Mouse (Mus musculus) WW6 (cell line): Measurements from ENCODE around the gene Crtac1.

Experiments
- DNase-seq: peaks from one replicate; pipeline ENCODE4 v3.0.0-alpha.2; 2013; ENCODE audit warnings: low read depth, low spot score

Gene Crtac1

DNA sequence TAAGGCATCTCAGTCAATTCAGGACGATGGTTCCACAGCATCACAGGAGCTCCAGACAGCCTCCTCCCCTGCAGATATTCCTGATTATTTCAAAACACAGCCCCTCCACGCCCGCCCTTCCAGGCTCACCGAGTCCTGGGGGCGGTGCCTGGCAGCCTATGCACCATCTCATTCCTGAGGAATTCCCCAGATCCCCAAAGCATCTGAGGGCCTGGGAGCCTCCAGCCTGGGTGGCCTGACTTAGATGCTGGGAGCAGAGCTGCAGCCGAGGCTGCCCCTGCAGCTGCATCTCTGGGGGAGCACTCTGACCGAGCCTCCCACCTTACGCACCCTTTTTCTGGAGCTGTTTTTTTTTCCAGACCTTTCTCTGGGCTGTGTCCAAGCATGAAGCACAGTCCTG, 190.7 kb downstream of the Crtac1 start:
- DNase-seq, result no peak

DNA sequence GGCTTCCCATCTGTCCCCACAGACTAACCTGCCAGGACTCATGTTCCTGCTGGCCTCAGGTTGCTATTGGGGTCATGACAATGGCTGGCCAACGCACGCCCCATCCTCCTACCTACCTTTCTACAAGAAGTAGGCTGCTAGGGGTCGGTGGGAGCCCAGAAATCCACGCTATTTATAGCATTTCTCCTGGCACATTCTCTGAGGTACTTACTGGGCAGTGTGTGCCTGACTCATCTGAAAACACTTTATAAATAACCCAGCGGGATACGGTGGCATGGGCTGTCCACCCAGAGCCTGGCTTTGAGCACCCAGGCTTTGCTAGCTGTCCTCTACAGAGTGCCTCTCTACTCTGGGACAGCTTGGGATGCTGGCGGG, 193.3 kb downstream of the Crtac1 start:
- DNase-seq, result no peak

DNA sequence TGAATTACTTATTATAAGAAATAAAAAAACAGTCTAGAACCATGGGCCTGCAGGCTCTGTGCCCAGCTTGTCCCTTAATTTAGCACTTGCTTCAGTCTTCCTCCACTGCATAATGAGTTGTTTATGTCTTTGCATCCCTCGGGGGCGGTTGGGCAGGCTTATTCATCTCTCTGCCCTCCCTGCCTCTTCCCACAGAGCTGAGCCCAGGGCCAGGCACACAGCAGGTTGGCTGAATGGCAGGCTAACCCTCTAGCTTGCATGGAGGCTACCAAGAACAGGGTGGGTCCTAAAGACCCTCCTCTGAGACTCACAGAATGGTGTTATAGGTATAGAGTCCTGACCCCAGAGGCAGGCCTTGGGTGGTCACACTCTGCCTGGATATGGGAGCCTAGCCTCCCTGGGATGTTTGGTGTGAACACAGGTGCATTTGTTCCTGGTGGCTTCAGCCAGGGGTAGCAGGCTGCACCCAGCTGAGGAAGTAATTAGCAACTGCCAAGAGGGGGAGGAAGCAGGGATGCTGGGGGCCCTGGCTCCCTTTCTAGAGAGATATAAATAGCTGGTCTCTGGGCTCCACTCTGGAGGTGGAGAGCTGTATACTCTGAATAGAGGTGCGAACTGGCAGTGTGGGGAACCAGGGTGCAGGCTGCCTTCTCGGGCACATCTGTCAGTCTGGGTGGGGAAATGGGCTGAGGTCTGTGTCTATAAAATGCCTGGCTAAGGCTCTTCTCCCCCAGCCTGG, 193.8 kb downstream of the Crtac1 start:
- DNase-seq, result no peak
